Mouse (Mus musculus) olfactory bulb, adult 2 months (tissue): ENCODE measurements around the gene Gm20792. TPM values are rescaled to one million over a fixed set of nuclear protein-coding genes. Genes with fewer than 3 reads are reported as not detected.
"Not testable (repeated sequence)": the region's sequence is repeated elsewhere in the genome, so short reads cannot be mapped to it uniquely, and the experiment has no call there.

Experiments used
- H3K27ac ChIP-seq: fragments of 200-500 bp; 2 replicates; pipeline ENCODE4 v1.5.1; 2012; ENCODE audit warnings: low read depth, low read length; ENCODE audit not compliant: insufficient read depth
- H3K4me1 ChIP-seq: fragments of 200-500 bp; 2 replicates; pipeline ENCODE4 v1.6.1; 2012; ENCODE audit warnings: low read length; ENCODE audit not compliant: control insufficient read depth, insufficient read depth
- H3K4me3 ChIP-seq: fragments of 200-500 bp; 2 replicates; pipeline ENCODE4 v1.5.1; 2012; ENCODE audit warnings: mild to moderate bottlenecking, low read depth, low read length, moderate library complexity; ENCODE audit not compliant: insufficient read depth
- WGBS: fragments of 180-500 bp; shearing (Covaris S2); methylation state at CpG from one replicate; pipeline ENCODE4 v1.1.7; 2018; 5-methylcytosine and 5-hydroxymethylcytosine counted together
- polyA plus RNA-seq: library from polyadenylated mRNA; stranded (reverse); fragments of >200 nt; gene quantifications from 2 replicates; pipeline ENCODE4 v1.2.4, GENCODE M21; 2012; ENCODE audit warnings: low replicate concordance; ENCODE audit not compliant: missing spikeins, insufficient read depth, insufficient read length

Gm20792 gene
- polyA plus RNA-seq: not detected in 2 replicates

DNA sequence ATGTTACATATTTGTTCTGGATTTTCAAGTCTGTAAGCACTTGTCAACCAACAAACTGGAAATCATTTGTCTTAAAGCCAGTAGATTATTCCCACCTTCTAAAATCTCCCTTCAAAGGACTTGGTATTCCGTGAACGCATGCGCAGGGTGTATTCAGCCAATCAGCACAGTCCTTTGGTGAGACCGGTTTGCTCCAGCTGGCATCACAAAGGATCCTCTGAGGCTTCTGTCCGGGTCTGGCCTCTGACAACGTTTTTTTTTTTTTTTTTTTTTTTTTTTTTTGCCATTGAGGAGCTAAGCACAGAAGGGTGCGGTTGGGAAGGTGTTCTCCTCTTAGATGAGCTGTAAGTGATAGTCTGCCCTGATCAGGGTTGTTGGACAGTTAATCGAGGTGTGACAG, at the start of gene Gm20792:
TSS of gene Gm20792 (plus strand) at position 301 of the 400 bp plus-strand sequence.
- not testable (repeated sequence) for H3K4me1 ChIP-seq, H3K27ac ChIP-seq, H3K4me3 ChIP-seq
- WGBS: no CpG with 5 or more reads among the region's 8 CpGs
